Mouse (Mus musculus) myocyte (in vitro differentiated cells): ENCODE results near the gene Gm10401. TPM values are rescaled to one million over a fixed set of nuclear protein-coding genes. Genes with fewer than 3 reads are reported as not detected.

Experiments used
- H3K27me3 ChIP-seq: one replicate; pipeline ENCODE4 v1.6.1; 2011; ENCODE audit not compliant: control insufficient read depth, insufficient read depth, insufficient read length
- H3K36me3 ChIP-seq: one replicate; pipeline ENCODE4 v1.6.1; 2011; ENCODE audit not compliant: control insufficient read depth, insufficient read depth
- H3K4me2 ChIP-seq: one replicate; pipeline ENCODE4 v1.6.1; 2011; ENCODE audit warnings: low read depth, control low read depth
- H3K4me3 ChIP-seq: one replicate; pipeline ENCODE4 v1.5.1; 2011; ENCODE audit warnings: mild to moderate bottlenecking, control low read depth, moderate library complexity
- H3K79me2 ChIP-seq: one replicate; pipeline ENCODE4 v1.6.1; 2011; ENCODE audit not compliant: control insufficient read depth, insufficient read depth
- H3ac ChIP-seq: one replicate; pipeline ENCODE4 v1.6.1; 2011; ENCODE audit not compliant: control insufficient read depth, insufficient read length
- CEBPB ChIP-seq: IDR thresholded peaks from 2 replicates; pipeline ENCODE4 v1.6.1; 2011; ENCODE audit warnings: mild to moderate bottlenecking, moderate library complexity; ENCODE audit not compliant: poor library complexity, insufficient read depth, severe bottlenecking
- E2F4 ChIP-seq: IDR thresholded peaks from one replicate; pipeline ENCODE4 v1.6.1; 2011; ENCODE audit warnings: mild to moderate bottlenecking, control low read depth, moderate library complexity; ENCODE audit not compliant: insufficient read depth
- MAX ChIP-seq: IDR thresholded peaks from one replicate; pipeline ENCODE4 v1.6.1; 2011; ENCODE audit warnings: low read depth, mild to moderate bottlenecking, control low read depth
- MYOD1 ChIP-seq, 3 experiments: IDR thresholded peaks; one replicate each; pipeline ENCODE4 v1.6.1; 2011; ENCODE audit warnings: control low read depth in 2 of 3, low read depth in 2 of 3, mild to moderate bottlenecking in 2 of 3, moderate library complexity in 1 of 3; ENCODE audit not compliant: insufficient read length in 2 of 3, control insufficient read depth in 1 of 3
- MYOG ChIP-seq, 3 experiments: IDR thresholded peaks; one replicate each; pipeline ENCODE4 v1.6.1; 2011; ENCODE audit warnings: control low read depth in 2 of 3, low read depth in 2 of 3, mild to moderate bottlenecking in 2 of 3; ENCODE audit not compliant: insufficient read length in 2 of 3, control insufficient read depth in 1 of 3, insufficient read depth in 1 of 3
- POLR2A ChIP-seq: IDR thresholded peaks from one replicate; pipeline ENCODE4 v1.6.1; 2011; ENCODE audit warnings: low read depth, mild to moderate bottlenecking, control low read depth, moderate library complexity; ENCODE audit not compliant: insufficient read length
- POLR2AphosphoS2 ChIP-seq: IDR thresholded peaks from one replicate; pipeline ENCODE4 v1.6.1; 2011; ENCODE audit warnings: low read depth, control low read depth; ENCODE audit not compliant: insufficient read length
- REST ChIP-seq: IDR thresholded peaks from one replicate; pipeline ENCODE4 v1.6.1; 2011; ENCODE audit warnings: mild to moderate bottlenecking, control low read depth, moderate library complexity; ENCODE audit not compliant: insufficient read depth, insufficient read length
- SRF ChIP-seq: IDR thresholded peaks from one replicate; pipeline ENCODE4 v1.6.1; 2011; ENCODE audit warnings: low read depth; ENCODE audit not compliant: control insufficient read depth, insufficient read length
- TCF12 ChIP-seq: IDR thresholded peaks from one replicate; pipeline ENCODE4 v1.6.1; 2011; ENCODE audit warnings: mild to moderate bottlenecking, control low read depth; ENCODE audit not compliant: poor library complexity, insufficient read depth, severe bottlenecking
- TCF3 ChIP-seq: IDR thresholded peaks from one replicate; pipeline ENCODE4 v1.6.1; 2011; ENCODE audit warnings: low read depth, control low read depth; ENCODE audit not compliant: insufficient read length
- USF1 ChIP-seq: IDR thresholded peaks from one replicate; pipeline ENCODE4 v1.6.1; 2011; ENCODE audit warnings: low read depth, mild to moderate bottlenecking, control low read depth, moderate library complexity
- polyA plus RNA-seq: library from polyadenylated mRNA; unstranded; fragments of >200 nt; fragmentation: generic; extraction: Trizol; gene quantifications from one replicate; pipeline ENCODE4 v1.2.1, GENCODE M21; 2012; ENCODE audit warnings: missing spikeins

The Gm10401 gene
- polyA plus RNA-seq, 1 experiment, result 4.4 TPM

GRCm38 (mm10) chr5:115072143-115072542 is 26.0 kb downstream of the Gm10401 start:
- Histone ChIP-seq H3K79me2 (peaks cover 44% of the 10 kb centered on the region), H3K4me3 (no peak overlapping the region), H3K27me3 (no peaks in the 10 kb centered on the region), H3K36me3 (no peaks in the 10 kb centered on the region), H3K4me2 (no peak overlapping the region), H3ac (no peak overlapping the region)
- TF ChIP-seq MYOG (IDR thresholded peaks at IDR 0.05; ENCODE audit: control insufficient read depth in 1 of 3, insufficient read depth in 1 of 3, insufficient read length in 2 of 3, low read depth in 2 of 3) (no peak), SRF (no peak), POLR2AphosphoS2 (no peak), REST (no peak), MAX (no peak), MYOD1 (IDR thresholded peaks at IDR 0.05; ENCODE audit: control insufficient read depth in 1 of 3, insufficient read length in 2 of 3, low read depth in 2 of 3) (no peak), USF1 (no peak), POLR2A (no peak), TCF3 (no peak), TCF12 (no peak), CEBPB (no peak), E2F4 (no peak)

GRCm38 (mm10) chr5:115071096-115071901 is 26.8 kb downstream of the Gm10401 start:
- no peak overlapping the region for H3K4me2 ChIP-seq
- H3K79me2 ChIP-seq, result peaks cover 51% of the 10 kb centered on the region
- no peak overlapping the region for H3ac ChIP-seq
- no peaks in the 10 kb centered on the region for H3K36me3 ChIP-seq
- no peak for TF ChIP-seq CEBPB
- no peak for TF ChIP-seq MYOG (IDR thresholded peaks at IDR 0.05; ENCODE audit: control insufficient read depth in 1 of 3, insufficient read depth in 1 of 3, insufficient read length in 2 of 3, low read depth in 2 of 3)
- TF ChIP-seq E2F4, result no peak
- no peak for TF ChIP-seq MAX
- no peak for TF ChIP-seq REST
- no peak for TF ChIP-seq SRF
- no peak for TF ChIP-seq USF1
- no peak for TF ChIP-seq POLR2AphosphoS2
- TF ChIP-seq POLR2A, result no peak
- no peak for TF ChIP-seq TCF3
- no peak for TF ChIP-seq TCF12
- no peak for TF ChIP-seq MYOD1 (IDR thresholded peaks at IDR 0.05; ENCODE audit: control insufficient read depth in 1 of 3, insufficient read length in 2 of 3, low read depth in 2 of 3)
- H3K27me3 ChIP-seq, result no peaks in the 10 kb centered on the region
- no peak overlapping the region for H3K4me3 ChIP-seq

GRCm38 (mm10) chr5:115070457-115070856 is 27.6 kb downstream of the Gm10401 start:
- Histone ChIP-seq H3K27me3 (no peaks in the 10 kb centered on the region), H3K36me3 (no peaks in the 10 kb centered on the region), H3ac (no peak overlapping the region), H3K79me2 (peaks cover 59% of the 10 kb centered on the region), H3K4me3 (no peak overlapping the region), H3K4me2 (peak overlapping the region; percentile 46)
- TF ChIP-seq POLR2AphosphoS2 (no peak), REST (no peak), SRF (no peak), CEBPB (no peak), MAX (no peak), USF1 (no peak), POLR2A (no peak), MYOD1 (IDR thresholded peaks at IDR 0.05; ENCODE audit: control insufficient read depth in 1 of 3, insufficient read length in 2 of 3, low read depth in 2 of 3) (no peak), MYOG (IDR thresholded peaks at IDR 0.05; ENCODE audit: control insufficient read depth in 1 of 3, insufficient read depth in 1 of 3, insufficient read length in 2 of 3, low read depth in 2 of 3) (no peak), TCF3 (no peak), TCF12 (no peak), E2F4 (no peak)

GRCm38 (mm10) chr5:115069611-115070010 is 28.5 kb downstream of the Gm10401 start:
- Histone ChIP-seq H3ac (no peak overlapping the region), H3K36me3 (no peaks in the 10 kb centered on the region), H3K27me3 (no peaks in the 10 kb centered on the region), H3K4me2 (peak overlapping the region; percentile 46), H3K4me3 (no peak overlapping the region), H3K79me2 (peaks cover 68% of the 10 kb centered on the region)
- TF ChIP-seq REST (no peak), MAX (no peak)
